8 mouse cellular contexts compared by ENCODE assay signal in the genomic region with DNA sequence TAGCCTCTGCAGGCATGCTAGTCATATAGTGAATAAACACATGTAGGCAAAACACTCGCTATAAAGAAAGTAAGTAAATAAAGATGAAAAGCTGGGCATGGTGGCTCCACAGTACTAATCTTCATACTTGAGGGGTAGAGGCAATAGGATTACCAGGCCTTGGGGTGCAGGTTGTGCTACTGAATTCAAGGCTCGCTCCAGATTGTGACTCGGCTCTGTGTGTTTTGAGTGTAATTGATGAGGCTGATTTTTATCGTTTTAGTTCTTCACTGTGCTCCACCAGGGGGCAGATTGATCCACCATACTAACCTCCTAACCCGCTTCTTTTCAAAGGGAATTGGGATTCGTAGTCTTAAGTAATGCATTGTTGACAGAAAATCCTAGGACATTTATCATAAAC. TPM values are rescaled to one million over a fixed set of nuclear protein-coding genes. Genes with fewer than 3 reads are reported as not detected.
DNase-seq lines count a peak whose midpoint lies in the region; ATAC-seq and TF ChIP-seq lines count a peak whose summit lies in the region.

No protein-coding gene starts in this region.

- 8% methylated on average over 6 of the region's 6 CpGs for WGBS in bone marrow, adult 2 months

- TF ChIP-seq CTCF in bone marrow, adult 2 months (IDR thresholded peaks at IDR 0.05; ENCODE audit: control insufficient read depth, insufficient read depth, low read length) = no peak
- no peak for TF ChIP-seq CTCF in embryonic fibroblast, embryonic 13.5 days (IDR thresholded peaks at IDR 0.05; ENCODE audit: borderline replicate concordance, insufficient read depth, low read length)

- peak overlapping the region; percentile 21 for H3K4me3 ChIP-seq in bone marrow, adult 2 months (replicated peaks; ENCODE audit: control insufficient read depth, low read depth, low read length)
- peak overlapping the region; percentile 50; the same call in 1 of the 2 replicates for H3K4me3 ChIP-seq in embryonic fibroblast, embryonic 13.5 days (ENCODE audit: insufficient read depth, low read length)

- ATAC-seq in cerebellum, adult (ENCODE audit: insufficient number of reproducible peaks, low FRiP score, low TSS enrichment) = no peak

- no peak overlapping the region for H3K27ac ChIP-seq in bone marrow, adult 2 months (ENCODE audit: control insufficient read depth, insufficient read depth, low read depth, low read length, poor library complexity)
- peak overlapping the region; percentile 87 for H3K27ac ChIP-seq in embryonic fibroblast, embryonic 13.5 days (ENCODE audit: insufficient read depth, low read length)

- no peaks in the 10 kb centered on the region; the same call in 1 of the 2 replicates for H3K4me1 ChIP-seq in bone marrow, adult 2 months (ENCODE audit: control insufficient read depth, insufficient read depth, low read length)
- no peaks in the 10 kb centered on the region for H3K4me1 ChIP-seq in embryonic fibroblast, embryonic 13.5 days (ENCODE audit: control insufficient read depth, insufficient read depth, low read length)

- DNase-seq in cerebellum, adult 11 months = peak; percentile 57
- peak; percentile 53 to 55 for DNase-seq in heart, postnatal 36 days
- DNase-seq in layer of hippocampus, adult 9-11 months = peak; percentile 43
- DNase-seq in lung, postnatal 10 days = peak; percentile 69
- DNase-seq in retina, postnatal 7 days (ENCODE audit: low read depth, low spot score) = peak; percentile 31

- TF ChIP-seq POLR2A in bone marrow, adult 2 months (IDR thresholded peaks at IDR 0.05; ENCODE audit: borderline replicate concordance, control insufficient read depth, low read depth, low read length) = no peak
- TF ChIP-seq POLR2A in embryonic fibroblast, embryonic 13.5 days (IDR thresholded peaks at IDR 0.05; ENCODE audit: low read depth, low read length) = no peak

- intact Hi-C loops in heart, postnatal 36 days (cut with DNase I) = loop anchor here (1.0 to 2.0 kb wide), 3 partner anchors 35 to 153 kb away; a partner anchor contains a TSS

RNA-seq across cellular contexts. Expression of a gene that starts 6.6 kb away (rescaled TPM):
- polyA plus RNA-seq in bone marrow, adult 2 months (2011; ENCODE audit: insufficient read depth, insufficient read length, low replicate concordance, missing spikeins) = 11.5 and 13.0 TPM in 2 replicates
- 32.1 and 33.5 TPM in 2 replicates for polyA plus RNA-seq in embryonic fibroblast, embryonic 13.5 days (2011; ENCODE audit: insufficient read length, low read depth, missing spikeins)
- total RNA-seq in heart, postnatal 36 days (2021) = 1 to 10 TPM; 6.8 to 7.5 TPM

RNA-seq across cellular contexts. Expression of a gene that starts 6.6 kb away (rescaled TPM):
- 16.3 and 168 TPM in 2 replicates for polyA plus RNA-seq in bone marrow, adult 2 months (2011; ENCODE audit: insufficient read depth, insufficient read length, low replicate concordance, missing spikeins)
- polyA plus RNA-seq in embryonic fibroblast, embryonic 13.5 days (2011; ENCODE audit: insufficient read length, low read depth, missing spikeins) = 36.9 and 264 TPM in 2 replicates
- 1,000 to 10,000 TPM; 1,069 to 1,145 TPM for total RNA-seq in heart, postnatal 36 days (2021)

RNA-seq across cellular contexts. Expression of a gene that starts 11.3 kb away (rescaled TPM):
- 38.7 and 72.7 TPM in 2 replicates for polyA plus RNA-seq in bone marrow, adult 2 months (2011; ENCODE audit: insufficient read depth, insufficient read length, low replicate concordance, missing spikeins)
- 47.1 and 47.5 TPM in 2 replicates for polyA plus RNA-seq in embryonic fibroblast, embryonic 13.5 days (2011; ENCODE audit: insufficient read length, low read depth, missing spikeins)
- 10 to 100 TPM; 43.8 to 48.9 TPM for total RNA-seq in heart, postnatal 36 days (2021)

RNA-seq across cellular contexts. Expression of a gene that starts 23.2 kb away (rescaled TPM):
- not detected in 2 replicates for polyA plus RNA-seq in bone marrow, adult 2 months (2011; ENCODE audit: insufficient read depth, insufficient read length, low replicate concordance, missing spikeins)
- polyA plus RNA-seq in embryonic fibroblast, embryonic 13.5 days (2011; ENCODE audit: insufficient read length, low read depth, missing spikeins) = 2.0 and 2.3 TPM in 2 replicates
- total RNA-seq in heart, postnatal 36 days (2021) = not detected

RNA-seq across cellular contexts. Expression of a gene that starts 27.9 kb away (rescaled TPM):
- 11.6 and 29.3 TPM in 2 replicates for polyA plus RNA-seq in bone marrow, adult 2 months (2011; ENCODE audit: insufficient read depth, insufficient read length, low replicate concordance, missing spikeins)
- polyA plus RNA-seq in embryonic fibroblast, embryonic 13.5 days (2011; ENCODE audit: insufficient read length, low read depth, missing spikeins) = 253 and 312 TPM in 2 replicates
- total RNA-seq in heart, postnatal 36 days (2021) = 10 to 100 TPM; 82.5 to 90.4 TPM
